Mouse (Mus musculus): ENCODE measurements around the gene Pop5. TPM values are rescaled to one million over a fixed set of nuclear protein-coding genes. Genes with fewer than 3 reads are reported as not detected.

The Pop5 gene
- polyA plus RNA-seq, 1 experiment from 2014 or later: 121 TPM

DNA sequence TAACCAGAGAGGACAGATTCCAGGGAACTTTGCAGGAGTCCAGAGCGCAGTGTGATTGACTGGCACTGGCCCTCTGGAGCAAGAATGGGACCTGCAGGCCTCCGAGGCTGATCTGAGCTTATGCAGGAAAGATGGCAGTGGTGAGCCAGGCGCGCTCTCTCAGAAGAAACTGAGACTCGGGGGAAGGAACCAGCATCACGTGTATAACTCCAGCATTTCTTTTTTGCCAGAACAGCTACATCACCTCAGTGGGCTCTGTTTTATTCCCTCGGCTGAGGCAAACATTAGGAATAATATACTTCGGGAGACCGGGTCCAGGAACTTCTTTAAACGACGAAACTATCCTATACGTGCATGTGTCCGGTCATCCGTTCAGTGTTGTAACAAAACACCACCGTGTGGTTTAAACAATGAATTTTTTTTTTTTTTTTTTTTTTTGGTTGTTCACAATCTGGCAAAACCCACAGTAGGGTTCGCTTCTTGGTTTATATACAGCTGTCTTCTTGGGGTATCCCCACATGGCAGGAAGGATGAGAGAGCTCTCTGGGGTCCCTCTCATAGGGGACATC, 4.0 kb upstream of the Pop5 start:
- 47% methylated on average over 16 of the region's 16 CpGs for WGBS
- Histone ChIP-seq H3K9ac (ENCODE audit: low read length) (no peak overlapping the region), H3K4me1 (ENCODE audit: control insufficient read depth, insufficient read depth, low read length) (peaks cover 5% of the 10 kb centered on the region; the same call in 1 of the 2 replicates), H3K27me3 (ENCODE audit: control insufficient read depth, insufficient read depth, low read length) (peaks cover 8% of the 10 kb centered on the region), H3K4me3 (ENCODE audit: low read depth, low read length) (no peak overlapping the region), H3K4me2 (ENCODE audit: low read depth) (no peak overlapping the region), H3K36me3 (ENCODE audit: control insufficient read depth, insufficient read depth, low read length) (no peaks in the 10 kb centered on the region), H3K27ac (ENCODE audit: low read depth, low read length) (no peak overlapping the region), H3K9me3 (ENCODE audit: control insufficient read depth, low read length) (no peaks in the 10 kb centered on the region)
- DNase-seq (ENCODE audit: low spot score): no peak
- ATAC-seq (ENCODE audit: insufficient read depth, low FRiP score, low TSS enrichment): no peak

DNA sequence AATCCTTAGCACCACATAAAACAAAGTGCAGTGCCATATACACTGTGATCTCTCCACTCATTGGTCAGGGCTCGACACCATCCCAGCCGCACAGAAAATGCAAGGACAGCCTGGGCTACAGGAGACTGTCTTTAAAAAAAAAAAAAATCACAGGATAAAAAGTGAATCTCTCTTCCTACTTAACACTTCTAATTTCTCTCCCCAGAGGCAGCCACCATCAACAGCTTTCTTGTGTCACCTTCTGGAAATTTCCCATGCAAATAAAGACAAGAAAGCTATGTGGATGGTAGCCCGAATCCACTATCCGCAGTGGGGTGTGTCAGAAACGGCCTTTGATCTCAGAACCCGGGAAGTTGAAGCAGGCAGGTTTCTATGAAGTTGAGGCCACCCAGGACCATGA, 3.1 kb upstream of the Pop5 start:
- Histone ChIP-seq H3K4me3 (ENCODE audit: low read depth, low read length) (no peak overlapping the region), H3K27me3 (ENCODE audit: control insufficient read depth, insufficient read depth, low read length) (peaks cover 8% of the 10 kb centered on the region), H3K36me3 (ENCODE audit: control insufficient read depth, insufficient read depth, low read length) (no peaks in the 10 kb centered on the region), H3K4me2 (ENCODE audit: low read depth) (no peak overlapping the region), H3K4me1 (ENCODE audit: control insufficient read depth, insufficient read depth, low read length) (peaks cover 5% of the 10 kb centered on the region; the same call in 1 of the 2 replicates), H3K9ac (ENCODE audit: low read length) (no peak overlapping the region), H3K27ac (ENCODE audit: low read depth, low read length) (no peak overlapping the region), H3K9me3 (ENCODE audit: control insufficient read depth, low read length) (no peaks in the 10 kb centered on the region)
- WGBS: 56% methylated on average over 6 of the region's 6 CpGs
- ATAC-seq (ENCODE audit: insufficient read depth, low FRiP score, low TSS enrichment): no peak
- no peak for DNase-seq (ENCODE audit: low spot score)

DNA sequence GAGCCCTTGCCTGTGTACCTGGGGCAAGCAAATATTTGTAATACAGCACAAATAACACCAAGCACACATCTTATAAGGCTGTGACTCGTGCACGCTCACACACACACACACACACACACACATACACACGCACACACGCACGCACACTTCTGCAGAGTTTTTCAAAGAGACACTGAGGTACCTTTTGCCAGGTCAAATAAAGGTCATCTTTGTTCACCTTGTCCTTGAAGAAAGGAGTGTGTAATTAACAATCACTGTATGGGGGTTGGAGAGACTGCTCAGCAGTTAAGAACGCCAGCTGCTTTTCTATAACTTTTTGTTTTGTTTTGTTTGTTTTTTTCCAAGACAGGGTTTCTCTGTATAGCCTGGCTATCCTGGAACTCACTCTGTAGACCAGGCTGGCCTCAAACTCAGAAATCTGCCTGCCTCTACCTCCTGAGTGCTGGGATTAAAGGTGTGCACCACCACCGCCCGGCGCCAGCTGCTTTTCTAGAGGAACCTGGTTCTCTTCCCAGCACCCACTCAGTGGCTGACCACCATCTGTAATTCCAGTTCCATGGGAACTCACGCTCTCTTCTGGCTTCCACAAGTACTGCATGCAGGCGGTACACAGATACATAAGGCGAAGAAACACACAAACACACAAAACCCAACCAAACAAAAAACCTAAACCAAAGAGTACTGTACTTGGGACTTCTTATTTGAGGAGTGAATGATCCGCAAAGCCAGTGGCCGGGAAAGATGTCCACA, 2.4 kb upstream of the Pop5 start:
- peaks cover 8% of the 10 kb centered on the region for H3K27me3 ChIP-seq (ENCODE audit: control insufficient read depth, insufficient read depth, low read length)
- DNase-seq (ENCODE audit: low spot score) (no peak), ATAC-seq (ENCODE audit: insufficient read depth, low FRiP score, low TSS enrichment) (no peak)
- no peak overlapping the region for H3K4me3 ChIP-seq (ENCODE audit: low read depth, low read length)
- H3K27ac ChIP-seq (ENCODE audit: low read depth, low read length): no peak overlapping the region
- whole genome bisulfite sequencing: 88% methylated on average over 14 of the region's 14 CpGs
- H3K4me1 ChIP-seq (ENCODE audit: control insufficient read depth, insufficient read depth, low read length): peaks cover 5% of the 10 kb centered on the region; the same call in 1 of the 2 replicates
- H3K9ac ChIP-seq (ENCODE audit: low read length): no peak overlapping the region
- no peaks in the 10 kb centered on the region for H3K36me3 ChIP-seq (ENCODE audit: control insufficient read depth, insufficient read depth, low read length)
- no peaks in the 10 kb centered on the region for H3K9me3 ChIP-seq (ENCODE audit: control insufficient read depth, low read length)
- no peak overlapping the region for H3K4me2 ChIP-seq (ENCODE audit: low read depth)

DNA sequence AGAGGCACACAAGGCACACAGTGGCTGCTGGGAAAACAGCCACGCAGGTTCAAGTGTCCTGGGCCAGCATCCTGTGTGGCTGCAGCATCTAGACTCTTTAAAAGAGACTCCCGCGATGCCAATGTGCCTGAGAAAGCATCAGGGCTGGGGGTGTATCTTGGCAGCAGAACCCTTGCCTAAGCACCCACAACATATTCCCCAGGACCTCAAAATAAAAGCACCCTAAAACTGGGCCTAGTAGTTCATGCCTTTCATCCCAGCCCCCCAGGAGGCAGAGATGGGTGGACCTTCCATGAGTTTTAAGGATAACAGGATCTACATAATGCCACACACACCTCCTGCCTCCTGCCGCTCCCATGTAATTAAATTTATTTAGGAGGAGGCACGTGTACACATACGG, 1.1 kb upstream of the Pop5 start:
- H3K27ac ChIP-seq (ENCODE audit: low read depth, low read length): no peak overlapping the region
- ATAC-seq (ENCODE audit: insufficient read depth, low FRiP score, low TSS enrichment) (no peak), DNase-seq (ENCODE audit: low spot score) (no peak)
- H3K9ac ChIP-seq (ENCODE audit: low read length): no peak overlapping the region
- H3K4me2 ChIP-seq (ENCODE audit: low read depth): no peak overlapping the region
- H3K4me1 ChIP-seq (ENCODE audit: control insufficient read depth, insufficient read depth, low read length): peaks cover 11% of the 10 kb centered on the region
- peaks cover 8% of the 10 kb centered on the region for H3K27me3 ChIP-seq (ENCODE audit: control insufficient read depth, insufficient read depth, low read length)
- 52% methylated on average over 6 of the region's 6 CpGs for WGBS
- H3K9me3 ChIP-seq (ENCODE audit: control insufficient read depth, low read length): no peaks in the 10 kb centered on the region
- H3K36me3 ChIP-seq (ENCODE audit: control insufficient read depth, insufficient read depth, low read length): no peaks in the 10 kb centered on the region
- H3K4me3 ChIP-seq (ENCODE audit: low read depth, low read length): no peak overlapping the region

DNA sequence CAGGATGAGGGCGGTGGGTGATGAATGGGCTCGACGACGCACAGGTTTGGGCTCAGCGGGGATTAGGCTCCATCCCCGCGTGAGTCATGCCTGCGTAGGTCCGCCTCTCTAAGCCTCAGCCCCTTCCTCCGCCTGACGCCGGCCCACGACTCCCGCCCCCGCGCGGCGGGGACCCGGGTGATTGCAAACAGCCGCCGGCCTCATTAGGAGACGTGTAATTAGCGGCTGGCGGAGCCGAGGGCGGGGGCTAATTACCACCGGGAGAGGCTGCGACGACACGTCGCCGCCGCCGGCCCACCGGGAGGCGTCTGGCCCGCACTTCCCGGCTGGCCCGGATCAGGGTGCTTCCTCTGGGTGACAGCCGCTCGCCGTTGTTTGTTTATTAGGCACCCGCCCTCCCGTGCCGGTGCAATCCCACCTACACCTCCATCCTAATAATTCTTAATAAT, 289 bp upstream of the Pop5 start:
- no peak for ATAC-seq (ENCODE audit: insufficient read depth, low FRiP score, low TSS enrichment)
- Histone ChIP-seq H3K9ac (ENCODE audit: low read length) (peak overlapping the region; percentile 63), H3K4me3 (ENCODE audit: low read depth, low read length) (peak overlapping the region; percentile 45), H3K27me3 (ENCODE audit: control insufficient read depth, insufficient read depth, low read length) (peaks cover 8% of the 10 kb centered on the region), H3K36me3 (ENCODE audit: control insufficient read depth, insufficient read depth, low read length) (peaks cover 1% of the 10 kb centered on the region; the same call in 1 of the 2 replicates), H3K4me1 (ENCODE audit: control insufficient read depth, insufficient read depth, low read length) (peaks cover 11% of the 10 kb centered on the region), H3K4me2 (ENCODE audit: low read depth) (peak overlapping the region; percentile 77), H3K9me3 (ENCODE audit: control insufficient read depth, low read length) (no peaks in the 10 kb centered on the region), H3K27ac (ENCODE audit: low read depth, low read length) (no peak overlapping the region)
- under 1% methylated on average over 44 of the region's 45 CpGs for WGBS
- DNase-seq (ENCODE audit: low spot score): peak; percentile 59

DNA sequence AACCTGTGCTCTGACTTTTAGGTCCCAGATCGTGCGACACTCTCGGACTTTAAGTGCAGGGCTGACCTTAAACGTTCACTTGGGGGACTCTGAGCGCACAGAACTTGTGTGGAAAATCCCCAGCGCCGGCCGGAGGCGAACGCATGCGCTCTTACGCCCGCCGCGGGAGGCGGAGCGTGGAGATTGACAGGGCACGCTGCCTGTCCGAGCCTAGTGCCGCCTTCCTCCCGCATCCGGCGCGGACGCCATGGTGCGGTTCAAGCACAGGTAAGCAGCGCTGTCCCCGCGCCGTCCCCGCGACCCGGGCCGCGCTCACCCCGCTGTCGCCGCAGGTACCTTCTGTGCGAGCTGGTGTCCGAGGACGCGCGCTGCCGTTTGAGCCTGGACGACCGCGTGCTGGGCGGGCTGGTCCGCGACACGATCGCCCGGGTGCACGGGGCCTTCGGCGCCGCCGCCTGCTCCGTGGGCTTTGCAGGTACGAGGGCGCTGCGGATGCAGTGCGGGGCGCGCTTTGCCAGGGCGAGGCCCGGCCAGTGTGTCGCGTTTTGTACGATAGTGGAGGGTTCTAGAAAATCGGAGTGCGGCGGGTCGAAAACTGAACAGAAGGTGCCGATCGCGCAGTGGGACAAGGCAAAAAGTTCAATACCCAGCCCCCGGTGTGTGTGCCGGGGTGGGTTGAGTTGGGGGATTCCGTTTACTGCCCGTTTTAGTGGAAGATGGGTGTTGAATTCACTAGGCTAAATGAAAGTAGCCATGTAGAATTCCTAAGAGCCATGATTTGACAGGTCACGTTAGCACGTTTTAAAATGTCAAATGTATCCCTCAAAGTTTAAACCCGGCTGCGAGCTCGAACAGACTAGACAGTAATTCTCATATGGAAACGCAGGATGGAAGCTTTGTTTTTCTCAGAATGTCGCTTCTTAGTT, 2.4 kb downstream of the Pop5 start:
- Histone ChIP-seq H3K4me2 (ENCODE audit: low read depth) (peak overlapping the region; percentile 85), H3K9ac (ENCODE audit: low read length) (peak overlapping the region; percentile 74), H3K36me3 (ENCODE audit: control insufficient read depth, insufficient read depth, low read length) (peaks cover 17% of the 10 kb centered on the region), H3K27ac (ENCODE audit: low read depth, low read length) (no peak overlapping the region), H3K4me3 (ENCODE audit: low read depth, low read length) (peak overlapping the region; percentile 83), H3K27me3 (ENCODE audit: control insufficient read depth, insufficient read depth, low read length) (peaks cover 8% of the 10 kb centered on the region), H3K9me3 (ENCODE audit: control insufficient read depth, low read length) (no peaks in the 10 kb centered on the region), H3K4me1 (ENCODE audit: control insufficient read depth, insufficient read depth, low read length) (peaks cover 11% of the 10 kb centered on the region)
- peak; percentile 71 for ATAC-seq (ENCODE audit: insufficient read depth, low FRiP score, low TSS enrichment)
- under 1% methylated on average over 88 of the region's 88 CpGs for WGBS
- peak; percentile 92 for DNase-seq (ENCODE audit: low spot score)

DNA sequence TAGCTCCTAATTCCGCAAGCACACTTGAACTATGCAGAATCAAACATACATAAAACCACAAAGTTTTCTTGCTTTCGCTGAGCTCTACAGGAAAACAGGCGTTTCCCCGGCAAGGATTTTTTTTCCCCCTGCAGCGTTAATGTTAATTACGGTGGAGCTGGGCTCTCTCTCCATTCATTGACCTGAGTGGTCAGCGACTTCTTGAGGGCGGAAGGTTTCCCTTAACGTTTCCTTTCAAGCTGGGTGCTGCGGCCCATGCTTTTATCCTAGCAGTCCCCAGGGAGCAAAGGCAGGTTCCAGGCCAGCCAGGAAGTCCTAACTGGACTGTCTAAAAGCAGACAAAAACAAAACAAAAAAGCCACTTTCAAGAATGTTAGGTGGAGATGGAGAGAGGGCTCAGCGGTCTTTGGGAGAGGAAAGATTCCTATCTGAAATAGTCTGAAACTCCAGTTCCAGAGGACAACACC, 3.1 kb downstream of the Pop5 start:
- H3K4me3 ChIP-seq (ENCODE audit: low read depth, low read length): peak overlapping the region; percentile 83; the same call in 1 of the 2 replicates
- WGBS: 7% methylated on average over 11 of the region's 11 CpGs
- H3K27me3 ChIP-seq (ENCODE audit: control insufficient read depth, insufficient read depth, low read length): peaks cover 8% of the 10 kb centered on the region
- peaks cover 22% of the 10 kb centered on the region for H3K36me3 ChIP-seq (ENCODE audit: control insufficient read depth, insufficient read depth, low read length)
- no peak for ATAC-seq (ENCODE audit: insufficient read depth, low FRiP score, low TSS enrichment)
- DNase-seq (ENCODE audit: low spot score): no peak
- peaks cover 11% of the 10 kb centered on the region for H3K4me1 ChIP-seq (ENCODE audit: control insufficient read depth, insufficient read depth, low read length)
- no peaks in the 10 kb centered on the region for H3K9me3 ChIP-seq (ENCODE audit: control insufficient read depth, low read length)
- H3K9ac ChIP-seq (ENCODE audit: low read length): no peak overlapping the region
- H3K4me2 ChIP-seq (ENCODE audit: low read depth): peak overlapping the region; percentile 85
- H3K27ac ChIP-seq (ENCODE audit: low read depth, low read length): no peak overlapping the region

DNA sequence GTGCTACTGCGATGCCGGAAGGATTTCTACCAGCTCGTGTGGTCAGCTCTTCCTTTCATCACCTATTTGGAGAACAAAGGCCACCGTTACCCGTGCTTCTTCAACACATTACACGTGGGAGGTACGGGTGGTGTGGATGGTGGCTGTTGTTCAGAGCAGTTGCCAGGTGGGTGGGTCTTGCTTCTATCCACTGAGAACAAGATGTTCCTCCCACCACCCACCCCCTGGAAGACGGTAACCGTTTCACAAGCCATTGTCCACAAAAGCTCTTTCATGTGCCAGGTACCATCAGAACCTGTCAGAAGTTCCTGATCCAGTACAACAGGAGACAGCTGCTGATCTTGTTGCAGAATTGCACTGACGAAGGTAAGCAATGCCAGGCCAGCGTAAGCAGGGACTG, 4.6 kb downstream of the Pop5 start:
- Histone ChIP-seq H3K36me3 (ENCODE audit: control insufficient read depth, insufficient read depth, low read length) (peaks cover 36% of the 10 kb centered on the region), H3K4me2 (ENCODE audit: low read depth) (no peak overlapping the region), H3K27ac (ENCODE audit: low read depth, low read length) (no peak overlapping the region), H3K9me3 (ENCODE audit: control insufficient read depth, low read length) (no peaks in the 10 kb centered on the region), H3K4me1 (ENCODE audit: control insufficient read depth, insufficient read depth, low read length) (peaks cover 9% of the 10 kb centered on the region), H3K9ac (ENCODE audit: low read length) (no peak overlapping the region), H3K4me3 (ENCODE audit: low read depth, low read length) (no peak overlapping the region), H3K27me3 (ENCODE audit: control insufficient read depth, insufficient read depth, low read length) (peaks cover under 1% of the 10 kb centered on the region; the same call in 1 of the 2 replicates)
- DNase-seq (ENCODE audit: low spot score): no peak
- 90% methylated on average over 11 of the region's 11 CpGs for WGBS
- ATAC-seq (ENCODE audit: insufficient read depth, low FRiP score, low TSS enrichment): no peak

Data from neural tube, embryonic 11.5 days (tissue).